Mouse (Mus musculus): ENCODE measurements around the gene Gucy2c. TPM values are rescaled to one million over a fixed set of nuclear protein-coding genes. Genes with fewer than 3 reads are reported as not detected.

Gene Gucy2c
- total and polyA plus RNA-seq, 3 experiments = not detected

GRCm38 (mm10) chr6:136745586-136745985, 36.0 kb downstream of the Gucy2c start:
- Histone ChIP-seq H3K9ac (ENCODE audit: control insufficient read depth, low read depth, low read length, poor library complexity, severe bottlenecking) (no peak overlapping the region), H3K4me1 (ENCODE audit: control insufficient read depth in 1 of 2, insufficient read depth in 2 of 2, low read length in 2 of 2) (0 out of 4 replicates have a peak, but pooled peaks cover 0 to 2% of the 10 kb centered on the region in 2 experiments), H3K79me2 (ENCODE audit: control insufficient read depth, insufficient read depth, low read length, poor library complexity) (no peaks in the 10 kb centered on the region), H3K27ac (ENCODE audit: control insufficient read depth, low read depth, low read length) (no peak overlapping the region), H3K36me3 (ENCODE audit: control insufficient read depth in 1 of 2, insufficient read depth in 2 of 2, low read length in 2 of 2) (no peaks in the 10 kb centered on the region), H3K27me3 (ENCODE audit: control insufficient read depth in 1 of 2, insufficient read depth in 2 of 2, low read length in 2 of 2) (no peaks in the 10 kb centered on the region; a peak in 1 of 4 replicates), H3K9me3 (replicated peaks; ENCODE audit: insufficient read depth, low read length) (no peaks in the 10 kb centered on the region), H3K4me3 (ENCODE audit: control insufficient read depth in 1 of 2, insufficient read depth in 1 of 2, low read depth in 2 of 2, low read length in 2 of 2) (no peak overlapping the region)
- no peak for DNase-seq (ENCODE audit: low read depth, low spot score)
- no peak for TF ChIP-seq SIN3A (IDR thresholded peaks at IDR 0.05; ENCODE audit: low read length)
- TF ChIP-seq MAX (IDR thresholded peaks at IDR 0.05; ENCODE audit: low read length) = no peak
- TF ChIP-seq CHD1 (IDR thresholded peaks at IDR 0.05; ENCODE audit: low read depth, low read length) = no peak
- TF ChIP-seq TAL1 (IDR thresholded peaks at IDR 0.05; ENCODE audit: low read length) = no peak
- no peak for TF ChIP-seq E2F4 (IDR thresholded peaks at IDR 0.05; ENCODE audit: borderline replicate concordance, low read depth, low read length)
- TF ChIP-seq GATA1 (IDR thresholded peaks at IDR 0.05; ENCODE audit: low read depth, low read length) = no peak
- TF ChIP-seq HCFC1 (IDR thresholded peaks at IDR 0.05; ENCODE audit: low read depth, low read length) = no peak
- TF ChIP-seq POLR2AphosphoS2 (IDR thresholded peaks at IDR 0.05; ENCODE audit: low read length) = no peak
- TF ChIP-seq ZKSCAN1 (IDR thresholded peaks at IDR 0.05; ENCODE audit: low read depth, low read length) = no peak
- no peak for TF ChIP-seq MYB (IDR thresholded peaks at IDR 0.05; ENCODE audit: low read depth, low read length)
- no peak for TF ChIP-seq ETS1 (IDR thresholded peaks at IDR 0.05; ENCODE audit: low read depth, low read length)
- TF ChIP-seq MAZ (IDR thresholded peaks at IDR 0.05; ENCODE audit: low read depth, low read length) = no peak
- TF ChIP-seq KAT2A (conservative IDR thresholded peaks at IDR 0.05; ENCODE audit: low read depth, low read length) = no peak
- TF ChIP-seq POLR2AphosphoS5 (IDR thresholded peaks at IDR 0.05; ENCODE audit: borderline replicate concordance, low read depth, low read length) = no peak
- TF ChIP-seq USF1 (IDR thresholded peaks at IDR 0.05; ENCODE audit: low read depth, low read length) = no peak
- TF ChIP-seq MEF2A (IDR thresholded peaks at IDR 0.05; ENCODE audit: extremely low read depth, insufficient replicate concordance, low read depth, low read length, poor library complexity, severe bottlenecking) = no peak
- TF ChIP-seq NRF1 (IDR thresholded peaks at IDR 0.05; ENCODE audit: insufficient read depth, low read depth, low read length, poor library complexity, severe bottlenecking) = no peak
- no peak for TF ChIP-seq GABPA (IDR thresholded peaks at IDR 0.05; ENCODE audit: low read depth, low read length)
- TF ChIP-seq USF2 (IDR thresholded peaks at IDR 0.05; ENCODE audit: borderline replicate concordance in 1 of 2, insufficient read depth in 1 of 2, low read depth in 1 of 2, low read length in 2 of 2) = no peak

DNA sequence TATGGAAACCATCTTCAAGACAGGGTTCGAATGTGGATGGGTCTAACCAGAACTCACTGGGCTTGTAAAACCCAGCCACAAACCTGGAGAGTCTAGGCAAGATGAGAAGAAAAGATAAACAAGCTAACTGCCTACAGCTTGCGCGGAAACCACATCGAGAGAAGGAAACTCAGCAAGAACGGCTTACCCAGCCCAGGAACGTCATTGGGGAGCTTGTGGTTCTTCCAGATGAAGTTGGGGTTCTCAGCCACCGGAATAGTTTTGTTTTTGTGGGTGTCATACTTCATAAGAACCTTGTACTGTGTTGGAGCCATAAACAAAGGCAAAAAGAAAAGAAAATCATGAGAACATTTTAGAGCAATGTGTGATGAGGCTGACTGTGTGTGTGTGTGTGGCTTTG, 37.8 kb downstream of the Gucy2c start:
- Histone ChIP-seq H3K4me1 (ENCODE audit: control insufficient read depth in 1 of 2, insufficient read depth in 2 of 2, low read length in 2 of 2) (0 out of 4 replicates have a peak, but pooled peaks cover 0 to 2% of the 10 kb centered on the region in 2 experiments), H3K9me3 (replicated peaks; ENCODE audit: insufficient read depth, low read length) (no peaks in the 10 kb centered on the region), H3K79me2 (ENCODE audit: control insufficient read depth, insufficient read depth, low read length, poor library complexity) (no peaks in the 10 kb centered on the region), H3K9ac (ENCODE audit: control insufficient read depth, low read depth, low read length, poor library complexity, severe bottlenecking) (no peak overlapping the region), H3K4me3 (ENCODE audit: control insufficient read depth in 1 of 2, insufficient read depth in 1 of 2, low read depth in 2 of 2, low read length in 2 of 2) (no peak overlapping the region), H3K27ac (ENCODE audit: control insufficient read depth, low read depth, low read length) (no peak overlapping the region), H3K27me3 (ENCODE audit: control insufficient read depth in 1 of 2, insufficient read depth in 2 of 2, low read length in 2 of 2) (no peaks in the 10 kb centered on the region; a peak in 1 of 4 replicates), H3K36me3 (ENCODE audit: control insufficient read depth in 1 of 2, insufficient read depth in 2 of 2, low read length in 2 of 2) (no peaks in the 10 kb centered on the region)
- TF ChIP-seq E2F4 (IDR thresholded peaks at IDR 0.05; ENCODE audit: borderline replicate concordance, low read depth, low read length) (no peak), USF2 (IDR thresholded peaks at IDR 0.05; ENCODE audit: borderline replicate concordance in 1 of 2, insufficient read depth in 1 of 2, low read depth in 1 of 2, low read length in 2 of 2) (no peak), NELFE (IDR thresholded peaks at IDR 0.05; ENCODE audit: low read depth, low read length) (no peak), RCOR1 (IDR thresholded peaks at IDR 0.05; ENCODE audit: low read depth, low read length) (no peak), MAFK (IDR thresholded peaks at IDR 0.05; ENCODE audit: borderline replicate concordance, low read depth, low read length) (no peak), TAL1 (IDR thresholded peaks at IDR 0.05; ENCODE audit: low read length) (no peak)
- peak; percentile 6 for DNase-seq (ENCODE audit: low read depth, low spot score)

All from MEL (cell line).